Mouse (Mus musculus) hindbrain, embryonic 10.5 days (tissue): ENCODE results near the gene Olfr168. TPM values are rescaled to one million over a fixed set of nuclear protein-coding genes. Genes with fewer than 3 reads are reported as not detected.
"Not testable (repeated sequence)": the region's sequence is repeated elsewhere in the genome, so short reads cannot be mapped to it uniquely, and the experiment has no call there.

Experiments
- DNase-seq: peaks from one replicate; pipeline ENCODE4 v3.0.0-alpha.2; 2017; ENCODE audit warnings: low spot score
- H3K27ac ChIP-seq: fragments of 300-500 bp; sonication (generic); 2 replicates; pipeline ENCODE4 v1.5.1; 2016; ENCODE audit warnings: mild to moderate bottlenecking, moderate library complexity
- H3K27me3 ChIP-seq: fragments of 300-500 bp; sonication (generic); 2 replicates; pipeline ENCODE4 v1.6.1; 2016; ENCODE audit warnings: mild to moderate bottlenecking; ENCODE audit not compliant: poor library complexity, insufficient read depth, severe bottlenecking
- H3K36me3 ChIP-seq: fragments of 300-500 bp; sonication (generic); 2 replicates; pipeline ENCODE4 v1.6.1; 2016; ENCODE audit warnings: mild to moderate bottlenecking, moderate library complexity
- H3K4me1 ChIP-seq: fragments of 300-500 bp; sonication (generic); replicated peaks from 2 replicates; pipeline ENCODE4 v1.6.1; 2016; ENCODE audit warnings: mild to moderate bottlenecking
- H3K4me3 ChIP-seq: fragments of 300-500 bp; sonication (generic); 2 replicates; pipeline ENCODE4 v1.5.1; 2016; ENCODE audit warnings: mild to moderate bottlenecking, moderate library complexity
- H3K9me3 ChIP-seq: fragments of 300-500 bp; sonication (generic); 2 replicates; pipeline ENCODE4 v1.6.1; 2016; ENCODE audit warnings: mild to moderate bottlenecking, moderate library complexity
- WGBS: fragments of 180-500 bp; shearing (Covaris S2); methylation state at CpG from one replicate; pipeline ENCODE4 v1.1.7; 2016; 5-methylcytosine and 5-hydroxymethylcytosine counted together
- polyA plus RNA-seq: library from polyadenylated mRNA; unstranded; fragments of >200 nt; fragmentation: Nextera tagmentation; extraction: Ambion mirVana; gene quantifications from 2 replicates; pipeline ENCODE4 v1.2.1, GENCODE M21; 2016

Olfr168 gene
- polyA plus RNA-seq, result not detected in 2 replicates

DNA sequence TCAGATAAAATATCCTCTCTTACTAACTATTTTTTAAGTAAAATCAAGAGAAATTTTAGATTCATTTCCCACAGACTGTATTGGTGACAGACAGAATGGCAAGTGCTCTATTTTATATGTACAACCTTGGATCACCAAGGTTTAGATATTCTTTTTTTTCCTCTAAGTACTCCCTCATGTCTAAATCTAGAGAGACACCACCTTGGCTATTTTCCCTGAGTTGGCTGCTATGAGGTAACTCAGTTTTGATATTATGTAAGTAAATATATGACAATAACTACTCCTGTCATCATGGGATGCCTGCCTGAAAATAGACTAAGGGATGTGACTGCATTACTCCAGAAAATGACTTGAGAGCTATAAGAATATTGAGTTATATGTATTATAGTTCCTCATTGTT is at the start of gene Olfr168:
Gene Olfr168 (minus strand): TSS at position 101 of the 400 bp plus-strand sequence.
- H3K9me3 ChIP-seq, result peaks cover 7% of the 10 kb centered on the region; the same call in 1 of the 2 replicates
- no peak within 1 kb of the TSS for H3K27ac ChIP-seq
- no peaks in the 10 kb centered on the region for H3K27me3 ChIP-seq
- H3K36me3 ChIP-seq, result no peaks in the 10 kb centered on the region
- no peak for DNase-seq
- no peaks in the 10 kb centered on the region for H3K4me1 ChIP-seq
- no peak within 1 kb of the TSS for H3K4me3 ChIP-seq

DNA sequence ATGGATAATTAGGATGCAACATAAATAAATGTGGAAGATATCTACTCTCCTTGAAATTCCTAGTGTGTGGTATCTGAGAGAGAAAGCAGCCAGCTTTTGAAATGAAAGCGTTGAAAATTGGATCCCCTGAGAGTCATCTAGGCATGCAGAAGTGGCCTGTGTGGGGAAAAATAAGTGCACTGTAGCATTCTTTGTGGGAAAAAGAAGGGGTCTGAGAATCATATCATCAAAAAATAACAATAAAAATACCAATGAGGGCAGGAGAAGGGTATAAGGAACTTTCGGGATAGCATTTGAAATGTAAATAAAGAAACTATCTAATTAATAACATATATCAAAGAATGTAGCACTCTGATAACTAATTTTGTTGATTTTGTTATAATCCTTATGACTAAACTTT is 36.4 kb upstream of the Olfr168 start, which contains the start of gene Olfr169:
Gene Olfr169 (minus strand): TSS at position 101 of the 400 bp plus-strand sequence.
- WGBS, result 90% methylated on average over 2 of the region's 2 CpGs
- not testable (repeated sequence) for H3K4me1 ChIP-seq, DNase-seq

DNA sequence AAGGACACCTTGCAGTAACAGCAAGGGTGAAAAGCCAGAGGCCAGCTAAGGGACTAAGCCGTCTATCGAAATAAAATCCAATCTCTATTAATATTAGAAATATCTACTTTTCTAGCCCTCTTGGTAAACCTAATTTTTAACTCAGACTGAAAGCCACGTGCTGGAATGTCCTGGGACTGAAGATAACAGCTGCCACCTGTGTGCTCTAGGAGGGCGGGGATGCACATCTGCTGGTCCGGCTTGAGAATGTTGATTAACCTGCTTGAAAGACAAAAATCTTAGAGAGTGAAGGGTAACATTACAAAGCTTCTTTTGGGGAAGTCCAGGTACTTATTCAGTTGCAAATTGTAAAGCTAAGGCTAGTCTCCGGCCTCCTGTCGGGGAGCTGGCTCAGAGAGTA is 18.1 kb upstream of the Olfr168 start:
- H3K36me3 ChIP-seq, H3K4me3 ChIP-seq, H3K27ac ChIP-seq, H3K27me3 ChIP-seq, H3K4me1 ChIP-seq, DNase-seq: not testable (repeated sequence)
- H3K9me3 ChIP-seq, result peaks cover 13% of the 10 kb centered on the region
- 90% methylated on average over 7 of the region's 7 CpGs for WGBS

More for the DNA sequence above, 36.4 kb upstream of the Olfr168 start, which contains the start of gene Olfr169:
- H3K36me3 ChIP-seq, H3K4me3 ChIP-seq, H3K27ac ChIP-seq, H3K9me3 ChIP-seq, H3K27me3 ChIP-seq: not testable (repeated sequence)

DNA sequence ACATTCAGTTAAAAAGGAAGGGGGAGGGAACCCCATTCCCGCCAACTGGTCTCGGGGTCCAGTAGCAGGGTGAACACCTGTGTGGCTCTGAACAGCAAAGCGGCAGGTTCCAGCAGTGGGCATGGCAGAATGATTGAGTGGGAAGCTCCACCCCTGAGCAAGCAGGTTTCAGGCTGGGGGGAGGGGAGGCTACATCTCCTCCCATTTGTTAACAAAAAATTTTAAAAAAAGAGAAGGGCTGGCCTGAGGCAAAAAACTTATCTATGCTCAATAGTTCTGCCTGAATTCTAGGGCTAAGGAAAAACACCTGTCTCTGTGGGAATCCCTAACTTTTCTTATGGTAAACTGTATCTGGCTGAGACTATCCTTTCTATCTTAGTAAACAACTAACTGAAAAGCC is 16.9 kb upstream of the Olfr168 start:
- not testable (repeated sequence) for H3K27ac ChIP-seq, H3K4me1 ChIP-seq, H3K4me3 ChIP-seq, DNase-seq, H3K36me3 ChIP-seq, H3K27me3 ChIP-seq
- H3K9me3 ChIP-seq, result peaks cover 11% of the 10 kb centered on the region
- 100% methylated on average over 3 of the region's 3 CpGs for WGBS

DNA sequence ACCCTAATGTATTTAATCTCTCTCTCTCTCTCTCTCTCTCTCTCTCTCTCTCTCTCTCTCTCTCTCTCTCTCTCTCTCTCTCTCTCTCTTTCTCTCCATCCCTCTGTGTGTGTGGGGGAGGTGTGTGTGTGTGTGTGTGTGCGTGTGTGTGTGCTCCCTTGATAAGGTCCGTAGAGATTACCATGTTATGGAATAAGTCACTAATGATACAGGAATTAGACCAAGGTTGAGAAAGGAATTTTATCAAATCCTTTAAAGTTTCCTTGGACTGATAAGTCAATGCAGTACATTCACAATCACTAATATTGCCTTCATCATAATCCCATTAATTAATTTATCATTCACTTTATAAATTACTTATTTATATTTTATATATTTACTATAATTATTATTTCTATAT is 13.2 kb downstream of the Olfr168 start, which contains the start of gene Olfr167:
Gene Olfr167 (minus strand): TSS at position 101 of the 400 bp plus-strand sequence.
- Histone ChIP-seq H3K27ac (no peak within 1 kb of the TSS), H3K4me3 (no peak within 1 kb of the TSS), H3K36me3 (no peaks in the 10 kb centered on the region), H3K27me3 (no peaks in the 10 kb centered on the region), H3K4me1 (no peaks in the 10 kb centered on the region), H3K9me3 (0 out of 2 replicates have a peak, but pooled peaks cover 3% of the 10 kb centered on the region)
- DNase-seq, result no peak
- 89% methylated on average over 2 of the region's 2 CpGs for WGBS

DNA sequence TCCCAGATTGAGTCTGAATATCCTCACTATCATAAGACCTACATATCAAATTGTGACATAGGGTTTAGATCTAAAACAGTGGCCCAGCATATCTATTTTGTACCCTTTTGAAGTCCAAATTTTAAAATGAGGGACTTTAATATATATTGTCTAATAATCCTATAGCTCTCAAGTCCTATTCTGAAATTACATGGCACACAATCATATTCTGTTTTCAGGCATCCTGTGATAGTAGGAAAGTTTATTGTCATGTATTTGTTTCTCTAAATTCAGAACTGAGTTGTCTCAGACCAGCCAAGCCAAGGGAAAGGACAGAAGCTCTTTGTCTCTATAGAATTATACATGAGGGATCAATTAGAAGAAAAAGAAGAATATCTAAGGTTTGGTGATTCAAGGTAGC is 52.0 kb downstream of the Olfr168 start, which contains the start of gene Olfr166:
Gene Olfr166 (plus strand): TSS at position 301 of the 400 bp plus-strand sequence.
- H3K4me3 ChIP-seq, result no peak within 1 kb of the TSS
- no peaks in the 10 kb centered on the region for H3K36me3 ChIP-seq
- no peaks in the 10 kb centered on the region for H3K4me1 ChIP-seq
- H3K27ac ChIP-seq, result no peak within 1 kb of the TSS
- no peak for DNase-seq
- peaks cover 16% of the 10 kb centered on the region; the same call in 1 of the 2 replicates for H3K9me3 ChIP-seq
- no peaks in the 10 kb centered on the region for H3K27me3 ChIP-seq

Other genes with a start within 250 kb of the Olfr168 start
- not detected in 2 replicates for gene Olfr164, start 221.5 kb downstream of the Olfr168 start, polyA plus RNA-seq
- gene Olfr165, start 112.4 kb downstream of the Olfr168 start, polyA plus RNA-seq, result not detected in 2 replicates
- gene Olfr166, start 51.9 kb downstream of the Olfr168 start, polyA plus RNA-seq, result not detected in 2 replicates
- gene Olfr167, start 13.3 kb downstream of the Olfr168 start, polyA plus RNA-seq, result not detected in 2 replicates
- not detected in 2 replicates for gene Olfr169, start 36.3 kb upstream of the Olfr168 start, polyA plus RNA-seq
- gene Olfr170, start 76.3 kb upstream of the Olfr168 start, polyA plus RNA-seq, result not detected in 2 replicates
- gene Olfr171, start 94.4 kb upstream of the Olfr168 start, polyA plus RNA-seq, result not detected in 2 replicates
- gene Lamp3, start 170.8 kb upstream of the Olfr168 start, polyA plus RNA-seq, result 0.07 and 0.11 TPM in 2 replicates
- 32.3 and 35.4 TPM in 2 replicates for gene B3gnt5, start 224.7 kb upstream of the Olfr168 start, polyA plus RNA-seq